ENCODE assay signal across 25 mouse cellular contexts in the genomic region with DNA sequence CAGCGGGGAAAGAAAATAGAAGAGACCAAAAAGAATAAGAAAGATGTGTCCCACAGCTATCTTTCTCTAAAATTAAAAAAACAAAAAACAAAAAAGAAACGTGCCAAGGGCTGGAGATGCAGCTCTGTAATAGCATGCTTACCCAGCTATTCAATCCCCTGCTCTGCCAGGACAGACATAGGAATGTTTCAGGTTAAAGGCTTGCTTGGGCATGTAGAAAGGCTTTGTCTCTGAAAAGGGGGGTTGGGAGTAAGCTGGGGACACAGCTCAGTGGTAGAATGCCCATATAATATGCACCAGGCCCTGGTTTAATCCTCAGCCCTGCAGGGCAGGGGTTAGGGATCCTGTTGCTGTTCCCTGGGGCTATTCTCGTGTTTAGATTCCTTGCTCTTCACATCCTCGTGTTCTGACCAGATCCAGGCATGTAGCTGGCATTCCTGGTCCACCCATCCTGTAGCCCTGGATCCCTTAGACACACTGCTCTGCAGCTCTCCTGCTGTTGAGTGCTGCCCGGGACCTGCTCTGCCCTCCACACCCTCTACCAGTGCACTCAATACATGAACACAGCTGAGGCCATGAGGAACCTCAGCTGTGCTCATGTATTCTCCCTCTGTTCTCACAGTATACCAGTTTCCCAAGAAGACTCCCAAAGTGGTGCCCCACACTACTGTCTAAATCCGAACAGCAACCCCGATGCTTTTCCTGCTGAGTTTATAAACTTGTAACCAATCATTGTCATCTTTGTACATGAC. TPM values are rescaled to one million over a fixed set of nuclear protein-coding genes. Genes with fewer than 3 reads are reported as not detected.
DNase-seq lines count a peak whose midpoint lies in the region; ATAC-seq and TF ChIP-seq lines count a peak whose summit lies in the region.
"Had no signal": no experiment of that assay in that cellular context is flagged by ENCODE, and none has a peak within 500 bp of the region (broad histone marks: within the 10 kb centered on the region; RNA-seq: fewer than 3 reads in every experiment).

No protein-coding gene starts in this region.

- no peaks in the 10 kb centered on the region for H3K27me3 ChIP-seq in forebrain, embryonic 10.5 days (ENCODE audit: poor library complexity, severe bottlenecking)
- H3K27me3 ChIP-seq in forebrain, embryonic 15.5 days, result no peaks in the 10 kb centered on the region
- H3K27me3 ChIP-seq in embryonic facial prominence, embryonic 13.5 days, result no peaks in the 10 kb centered on the region
- H3K27me3 ChIP-seq in limb, embryonic 15.5 days, result no peaks in the 10 kb centered on the region
- no peaks in the 10 kb centered on the region for H3K27me3 ChIP-seq in thymus, adult 2 months (ENCODE audit: control insufficient read depth, insufficient read depth, low read length)
- H3K27me3 ChIP-seq: heart, embryonic 15.5 days; liver, embryonic 13.5 days; midbrain, embryonic 13.5 days; neural tube, embryonic 12.5 days had no signal

- in situ Hi-C loops in ES-E14 (cut with MboI; ENCODE audit: low sequenced_read_pairs in 2 of 2, unreplicated experiment in 2 of 2), result no loop called here

- DNase-seq in forebrain, embryonic 10.5 days (ENCODE audit: extremely low spot score, low spot score), result no peak
- peak; percentile 34 for DNase-seq in ES-E14 (ENCODE audit: low read depth, low spot score)
- DNase-seq in thymus, adult 2 months, result no peak
- no peak for DNase-seq in embryo, embryonic 11 days
- DNase-seq: adrenal gland, postnatal 10 days; cerebellum, adult 8-10 months; gastrocnemius, postnatal 36 days; heart, postnatal 4 days; kidney, adult 2 months; liver, embryonic 13.5 days; lung, adult 2 months; lung, postnatal 14 days; right cerebral cortex, postnatal 25 days; thymus, adult 18-20 months had no signal

- H3K9me3 ChIP-seq in forebrain, embryonic 10.5 days, result peaks cover 8% of the 10 kb centered on the region; the same call in 1 of the 2 replicates
- H3K9me3 ChIP-seq in forebrain, embryonic 15.5 days, result peaks cover 6% of the 10 kb centered on the region
- H3K9me3 ChIP-seq in ES-E14 (ENCODE audit: control insufficient read depth, insufficient read depth, low read depth, low read length), result no peaks in the 10 kb centered on the region
- no peaks in the 10 kb centered on the region; the same call in 1 of the 2 replicates for H3K9me3 ChIP-seq in embryonic facial prominence, embryonic 13.5 days
- H3K9me3 ChIP-seq in limb, embryonic 15.5 days, result no peaks in the 10 kb centered on the region
- H3K9me3 ChIP-seq: heart, embryonic 15.5 days; liver, embryonic 13.5 days; neural tube, embryonic 12.5 days had no signal

- no peak for TF ChIP-seq POLR2A in thymus, adult 2 months (IDR thresholded peaks at IDR 0.05; ENCODE audit: control insufficient read depth, extremely low read depth, insufficient read depth, low read length, poor library complexity)

- H3K4me2 ChIP-seq in forebrain, embryonic 15.5 days (replicated peaks), result no peak overlapping the region
- no peak overlapping the region for H3K4me2 ChIP-seq in embryonic facial prominence, embryonic 13.5 days
- H3K4me2 ChIP-seq in limb, embryonic 15.5 days, result no peak overlapping the region
- H3K4me2 ChIP-seq: heart, embryonic 15.5 days; hindbrain, embryonic 14.5 days; liver, embryonic 13.5 days; midbrain, embryonic 13.5 days; neural tube, embryonic 12.5 days had no signal

- TF ChIP-seq CTCF in thymus, adult 2 months (IDR thresholded peaks at IDR 0.05; ENCODE audit: borderline replicate concordance, control insufficient read depth, extremely low read depth, insufficient read depth, low read length, poor library complexity), result no peak

- no peak overlapping the region for H3K9ac ChIP-seq in forebrain, embryonic 15.5 days (replicated peaks)
- H3K9ac ChIP-seq in ES-E14 (ENCODE audit: insufficient read depth, low read depth, low read length, poor library complexity, severe bottlenecking), result no peak overlapping the region
- H3K9ac ChIP-seq in embryonic facial prominence, embryonic 13.5 days, result no peak overlapping the region
- H3K9ac ChIP-seq in limb, embryonic 15.5 days, result no peak overlapping the region
- H3K9ac ChIP-seq: heart, embryonic 15.5 days; hindbrain, embryonic 14.5 days; liver, embryonic 13.5 days; midbrain, embryonic 13.5 days; neural tube, embryonic 12.5 days had no signal

- 87% methylated on average over 7 of the region's 7 CpGs for WGBS in forebrain, embryonic 10.5 days
- 84% methylated on average over 7 of the region's 7 CpGs for WGBS in forebrain, embryonic 15.5 days
- WGBS in embryonic facial prominence, embryonic 13.5 days, result 74% methylated on average over 7 of the region's 7 CpGs
- WGBS in limb, embryonic 15.5 days, result 68% methylated on average over 7 of the region's 7 CpGs
- 96% methylated on average over 7 of the region's 7 CpGs for WGBS in thymus, adult 2 months

- ATAC-seq in forebrain, embryonic 15.5 days (replicated peaks), result no peak
- no peak; the same call in 1 of the 2 replicates for ATAC-seq in embryonic facial prominence, embryonic 13.5 days (ENCODE audit: insufficient number of reproducible peaks, insufficient read depth, low FRiP score, low TSS enrichment, low read depth)
- ATAC-seq in limb, embryonic 15.5 days (ENCODE audit: insufficient number of reproducible peaks, low FRiP score, low TSS enrichment, low read depth), result no peak
- no peak for ATAC-seq in inflammation-experienced regulatory T-cells, adult 6 months
- ATAC-seq: midbrain, embryonic 13.5 days had no signal

- no peak overlapping the region for H3K4me3 ChIP-seq in forebrain, embryonic 10.5 days
- H3K4me3 ChIP-seq in forebrain, embryonic 15.5 days, result no peak overlapping the region
- no peak overlapping the region for H3K4me3 ChIP-seq in ES-E14 (ENCODE audit: insufficient read depth in 1 of 2, low read depth in 1 of 2, low read length in 2 of 2, poor library complexity in 1 of 2, severe bottlenecking in 1 of 2)
- no peak overlapping the region for H3K4me3 ChIP-seq in embryonic facial prominence, embryonic 13.5 days
- no peak overlapping the region for H3K4me3 ChIP-seq in limb, embryonic 15.5 days
- no peak overlapping the region for H3K4me3 ChIP-seq in thymus, adult 2 months (ENCODE audit: control insufficient read depth, insufficient read depth, low read length)
- H3K4me3 ChIP-seq: erythroblast, embryonic 14.5 days; heart, embryonic 15.5 days; left cerebral cortex, adult 2 months; liver, embryonic 13.5 days; midbrain, embryonic 13.5 days; neural tube, embryonic 12.5 days had no signal

- H3K4me1 ChIP-seq in forebrain, embryonic 10.5 days, result peaks cover 5% of the 10 kb centered on the region
- H3K4me1 ChIP-seq in forebrain, embryonic 15.5 days, result no peaks in the 10 kb centered on the region
- H3K4me1 ChIP-seq in ES-E14 (ENCODE audit: control insufficient read depth in 2 of 2, insufficient read depth in 2 of 2, low read length in 2 of 2, poor library complexity in 1 of 2), result peaks cover 0 to 8% of the 10 kb centered on the region in 2 experiments; a peak in 1 of 4 replicates
- no peaks in the 10 kb centered on the region for H3K4me1 ChIP-seq in embryonic facial prominence, embryonic 13.5 days
- no peaks in the 10 kb centered on the region for H3K4me1 ChIP-seq in limb, embryonic 15.5 days
- no peaks in the 10 kb centered on the region for H3K4me1 ChIP-seq in thymus, adult 2 months (replicated peaks; ENCODE audit: control insufficient read depth, insufficient read depth, low read length)
- H3K4me1 ChIP-seq: heart, embryonic 15.5 days; liver, embryonic 13.5 days; midbrain, embryonic 13.5 days; neural tube, embryonic 12.5 days had no signal

- 0 out of 2 replicates have a peak overlapping the region, but pooled peaks have one; percentile 31 for H3K27ac ChIP-seq in forebrain, embryonic 10.5 days
- H3K27ac ChIP-seq in forebrain, embryonic 15.5 days (replicated peaks), result no peak overlapping the region
- no peak overlapping the region; the same call in 1 of the 2 replicates for H3K27ac ChIP-seq in ES-E14 (ENCODE audit: insufficient read depth, low read depth, low read length, poor library complexity, severe bottlenecking)
- H3K27ac ChIP-seq in embryonic facial prominence, embryonic 13.5 days, result peak overlapping the region; percentile 17; the same call in 1 of the 2 replicates
- H3K27ac ChIP-seq in limb, embryonic 15.5 days, result 0 out of 2 replicates have a peak overlapping the region, but pooled peaks have one; percentile 4
- no peak overlapping the region for H3K27ac ChIP-seq in thymus, adult 2 months (ENCODE audit: control insufficient read depth, insufficient read depth, low read length)
- H3K27ac ChIP-seq: heart, embryonic 15.5 days; hindbrain, embryonic 14.5 days; kidney, postnatal 0 days; left cerebral cortex, adult 2 months; liver, embryonic 13.5 days; midbrain, embryonic 13.5 days; neural tube, embryonic 12.5 days had no signal

- H3K36me3 ChIP-seq in forebrain, embryonic 10.5 days (replicated peaks), result peaks cover 92% of the 10 kb centered on the region
- H3K36me3 ChIP-seq in forebrain, embryonic 15.5 days, result peaks cover 79% of the 10 kb centered on the region
- peaks cover 23% of the 10 kb centered on the region for H3K36me3 ChIP-seq in ES-E14 (ENCODE audit: control insufficient read depth, insufficient read depth, low read length, poor library complexity, severe bottlenecking)
- peaks cover 83% of the 10 kb centered on the region for H3K36me3 ChIP-seq in embryonic facial prominence, embryonic 13.5 days
- H3K36me3 ChIP-seq in limb, embryonic 15.5 days, result peaks cover 77% of the 10 kb centered on the region
- H3K36me3 ChIP-seq in thymus, adult 2 months (ENCODE audit: control insufficient read depth, insufficient read depth, low read length), result peaks cover 91% of the 10 kb centered on the region

TF ChIP-seq in ES-E14, 5 proteins besides CTCF, POLR2A, EP300 and RAD21:
- no peak for TF ChIP-seq ZNF384 (IDR thresholded peaks at IDR 0.05; ENCODE audit: low read depth, low read length)
- TF ChIP-seq HCFC1 (IDR thresholded peaks at IDR 0.05; ENCODE audit: borderline replicate concordance, insufficient read depth, low read length), result no peak

RNA-seq across cellular contexts. Expression of a gene that starts 37.8 kb away (rescaled TPM):
- 56.7 and 56.9 TPM in 2 replicates for polyA plus RNA-seq in forebrain, embryonic 10.5 days (2016; fragmentation: Nextera tagmentation; extraction: Ambion mirVana)
- 41.5 and 41.9 TPM in 2 replicates for polyA plus RNA-seq in forebrain, embryonic 15.5 days (2015; fragmentation: Nextera tagmentation; extraction: Ambion mirVana)
- 26.2 and 28.4 TPM in 2 replicates for total RNA-seq in ES-E14 (2012; rRNA removed)
- 55.5 and 60.5 TPM in 2 replicates for polyA plus RNA-seq in embryonic facial prominence, embryonic 13.5 days (2015; fragmentation: Nextera tagmentation; extraction: Ambion mirVana)
- polyA plus RNA-seq in limb, embryonic 15.5 days (2015; fragmentation: Nextera tagmentation; extraction: Ambion mirVana), result 82.8 and 82.9 TPM in 2 replicates
- 164 and 190 TPM in 2 replicates for polyA plus RNA-seq in thymus, adult 2 months (2012; rRNA removed)
- 10 to 100 TPM; 25.7 to 79.0 (median 49.2) TPM for polyA plus RNA-seq in inflammation-experienced regulatory T-cells, adult 6 months (2017; shearing (Covaris generic))

Comparison
In these comparisons a context has a peak if more than half of its experiments do, and no peak if none do; other contexts are left out.
1. H3K27ac ChIP-seq: peak in forebrain, embryonic 10.5 days (single experiment), embryonic facial prominence, embryonic 13.5 days (single experiment) and limb, embryonic 15.5 days (single experiment); none in forebrain, embryonic 15.5 days (single experiment), ES-E14 (single experiment) and thymus, adult 2 months (single experiment).